Mouse (Mus musculus) liver, embryonic 16.5 days (tissue): ENCODE results near the gene Treml4. TPM values are rescaled to one million over a fixed set of nuclear protein-coding genes. Genes with fewer than 3 reads are reported as not detected.

ENCODE experiments used
- ATAC-seq: fragments of 200-750 bp; cut with Nextera tagmentation; 2 replicates; pipeline ENCODE4 v1.8.0; 2017; ENCODE audit warnings: low read depth, mild to moderate bottlenecking, moderate number of reproducible peaks, moderate library complexity
- H3K27ac ChIP-seq: fragments of 300-500 bp; sonication (generic); 2 replicates; pipeline ENCODE4 v1.5.1; 2014; ENCODE audit warnings: mild to moderate bottlenecking, low read length
- H3K27me3 ChIP-seq: fragments of 300-500 bp; sonication (generic); 2 replicates; pipeline ENCODE4 v1.6.1; 2014; ENCODE audit warnings: low read depth, low read length, mixed read lengths; ENCODE audit not compliant: control insufficient read depth, insufficient read depth
- H3K36me3 ChIP-seq: fragments of 300-500 bp; sonication (generic); 2 replicates; pipeline ENCODE4 v1.6.1; 2014; ENCODE audit warnings: mild to moderate bottlenecking; ENCODE audit not compliant: control insufficient read depth, insufficient read depth
- H3K4me1 ChIP-seq: fragments of 300-500 bp; sonication (generic); 2 replicates; pipeline ENCODE4 v1.6.1; 2014; ENCODE audit warnings: low read depth, low read length, mixed read lengths; ENCODE audit not compliant: control insufficient read depth
- H3K4me2 ChIP-seq: fragments of 300-500 bp; sonication (generic); 2 replicates; pipeline ENCODE4 v1.6.1; 2014; ENCODE audit warnings: low read depth, low read length, mixed read lengths
- H3K4me3 ChIP-seq: fragments of 300-500 bp; sonication (generic); 2 replicates; pipeline ENCODE4 v1.5.1; 2014; ENCODE audit warnings: low read depth, mild to moderate bottlenecking, low read length
- H3K9ac ChIP-seq: fragments of 300-500 bp; sonication (generic); 2 replicates; pipeline ENCODE4 v1.6.1; 2014; ENCODE audit warnings: low read depth, low read length
- H3K9me3 ChIP-seq: fragments of 300-500 bp; sonication (generic); replicated peaks from 2 replicates; pipeline ENCODE4 v1.6.1; 2016; ENCODE audit warnings: low read length; ENCODE audit not compliant: control insufficient read depth
- WGBS: fragments of 180-500 bp; shearing (Covaris S2); extraction: QIAGEN DNeasy Blood & Tissue Kit; methylation state at CpG from one replicate; pipeline ENCODE4 v1.1.7; 2014; ENCODE audit not compliant: insufficient replicate concordance; 5-methylcytosine and 5-hydroxymethylcytosine counted together
- polyA plus RNA-seq: library from polyadenylated mRNA; unstranded; fragments of >200 nt; fragmentation: Nextera tagmentation; extraction: Ambion mirVana; gene quantifications from 2 replicates; pipeline ENCODE4 v1.2.1, GENCODE M21; 2015

Treml4 gene
- polyA plus RNA-seq, 1 experiment from 2014 or later = 4.6 TPM

GRCm38 (mm10) chr17:48280943-48281738 lies 17.0 kb downstream of the Treml4 start:
- no peaks in the 10 kb centered on the region for H3K9me3 ChIP-seq
- H3K4me1 ChIP-seq = peaks cover 23% of the 10 kb centered on the region
- H3K27ac ChIP-seq = 0 out of 2 replicates have a peak overlapping the region, but pooled peaks have one; percentile 30
- H3K4me2 ChIP-seq = peak overlapping the region; percentile 66
- H3K4me3 ChIP-seq = peak overlapping the region; percentile 53
- 21% methylated on average over 18 of the region's 18 CpGs for WGBS
- no peaks in the 10 kb centered on the region for H3K27me3 ChIP-seq
- no peaks in the 10 kb centered on the region for H3K36me3 ChIP-seq
- H3K9ac ChIP-seq = peak overlapping the region; percentile 64
- ATAC-seq = peak; percentile 56; the same call in 1 of the 2 replicates

- Histone ChIP-seq H3K4me3 (peak overlapping the region; percentile 53), H3K27ac (0 out of 2 replicates have a peak overlapping the region, but pooled peaks have one; percentile 30), H3K36me3 (no peaks in the 10 kb centered on the region), H3K4me2 (peak overlapping the region; percentile 66), H3K27me3 (no peaks in the 10 kb centered on the region), H3K9ac (peak overlapping the region; percentile 64), H3K4me1 (peaks cover 23% of the 10 kb centered on the region), H3K9me3 (no peaks in the 10 kb centered on the region)
- 10% methylated on average over 3 of the region's 3 CpGs for WGBS
- ATAC-seq = peak; percentile 41; the same call in 1 of the 2 replicates
These were observed 17.6 kb downstream of the Treml4 start for GRCm38 (mm10) chr17:48281739-48282085.

- Histone ChIP-seq H3K4me3 (no peak overlapping the region), H3K9ac (no peak overlapping the region), H3K4me2 (no peak overlapping the region), H3K27ac (no peak overlapping the region), H3K4me1 (peaks cover 11% of the 10 kb centered on the region), H3K9me3 (no peaks in the 10 kb centered on the region), H3K27me3 (no peaks in the 10 kb centered on the region), H3K36me3 (no peaks in the 10 kb centered on the region)
- no peak for ATAC-seq
- 43% methylated on average over 1 of the region's 1 CpGs for WGBS
These were observed 22.7 kb downstream of the Treml4 start for GRCm38 (mm10) chr17:48286765-48287164.

DNA sequence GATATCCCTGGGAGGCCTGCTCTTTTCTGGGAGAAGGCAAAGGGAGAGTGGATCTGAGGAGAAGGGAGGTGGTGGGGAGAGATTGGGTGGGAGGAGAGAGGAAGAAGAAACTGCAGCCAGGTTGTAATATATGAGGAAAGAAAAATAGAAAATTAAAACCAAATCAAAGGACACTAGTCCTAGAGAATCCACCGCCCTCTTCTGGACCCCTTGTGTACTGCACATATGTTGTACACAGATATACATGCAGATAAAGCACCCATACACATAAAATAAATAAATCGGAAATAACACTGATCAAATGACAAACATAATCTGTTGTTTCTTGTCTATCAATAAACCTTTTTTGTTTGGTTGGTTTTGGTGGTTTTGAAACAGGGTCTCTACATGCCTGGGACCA lies 23.2 kb downstream of the Treml4 start:
- no peak overlapping the region for H3K4me3 ChIP-seq
- H3K4me2 ChIP-seq = no peak overlapping the region
- WGBS = 44% methylated on average over 2 of the region's 2 CpGs
- no peak for ATAC-seq
- H3K27ac ChIP-seq = no peak overlapping the region
- peaks cover 9% of the 10 kb centered on the region for H3K4me1 ChIP-seq
- no peak overlapping the region for H3K9ac ChIP-seq
- no peaks in the 10 kb centered on the region for H3K36me3 ChIP-seq
- no peaks in the 10 kb centered on the region for H3K27me3 ChIP-seq
- no peaks in the 10 kb centered on the region for H3K9me3 ChIP-seq

GRCm38 (mm10) chr17:48293500-48294194 lies 29.6 kb downstream of the Treml4 start:
- no peaks in the 10 kb centered on the region for H3K27me3 ChIP-seq
- no peak overlapping the region for H3K4me2 ChIP-seq
- no peak overlapping the region for H3K27ac ChIP-seq
- no peak for ATAC-seq
- 46% methylated on average over 5 of the region's 5 CpGs for WGBS
- no peak overlapping the region for H3K4me3 ChIP-seq
- H3K36me3 ChIP-seq = no peaks in the 10 kb centered on the region
- H3K9ac ChIP-seq = no peak overlapping the region
- peaks cover 6% of the 10 kb centered on the region for H3K4me1 ChIP-seq
- H3K9me3 ChIP-seq = no peaks in the 10 kb centered on the region

DNA sequence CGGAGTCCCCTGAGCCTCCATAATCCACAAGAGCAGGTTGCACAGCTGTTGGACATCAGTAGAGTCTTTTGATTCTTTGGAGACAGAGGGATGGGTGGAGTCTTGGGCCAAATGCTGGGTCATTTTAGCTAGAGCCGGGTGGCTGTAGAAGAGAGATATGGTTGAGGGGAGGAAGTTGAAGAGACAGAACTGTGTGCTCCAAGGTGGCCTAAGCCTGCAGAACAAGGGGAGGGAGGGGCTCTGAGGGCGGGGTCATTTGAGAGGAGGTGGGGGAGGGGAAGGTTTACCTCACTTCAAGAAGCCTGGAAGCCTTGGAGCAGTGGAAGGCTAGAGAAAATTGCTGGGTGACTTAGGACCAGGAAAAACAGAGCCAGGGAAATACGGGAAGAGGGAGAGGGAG lies 35.1 kb downstream of the Treml4 start, which contains the start of gene Treml2:
Treml2 (plus strand) TSS at position 296 of the 400 bp plus-strand sequence.
- peaks cover 34% of the 10 kb centered on the region for H3K4me1 ChIP-seq
- no peaks in the 10 kb centered on the region for H3K27me3 ChIP-seq
- H3K36me3 ChIP-seq = no peaks in the 10 kb centered on the region; the same call in 1 of the 2 replicates
- H3K4me2 ChIP-seq = peak within 1 kb of the TSS; percentile 73
- ATAC-seq = peak; percentile 84
- H3K4me3 ChIP-seq = peak within 1 kb of the TSS; percentile 67
- no peaks in the 10 kb centered on the region for H3K9me3 ChIP-seq
- H3K9ac ChIP-seq = peak within 1 kb of the TSS; percentile 70
- 5% methylated on average over 3 of the region's 4 CpGs for WGBS
- peak within 1 kb of the TSS; percentile 90 for H3K27ac ChIP-seq

- Histone ChIP-seq H3K9me3 (no peaks in the 10 kb centered on the region), H3K4me3 (peak overlapping the region; percentile 67), H3K9ac (peak overlapping the region; percentile 70), H3K27ac (peak overlapping the region; percentile 90), H3K4me2 (peak overlapping the region; percentile 73), H3K27me3 (no peaks in the 10 kb centered on the region), H3K4me1 (peaks cover 34% of the 10 kb centered on the region), H3K36me3 (no peaks in the 10 kb centered on the region; the same call in 1 of the 2 replicates)
- ATAC-seq = no peak
- 8% methylated on average over 7 of the region's 7 CpGs for WGBS
These were observed 35.7 kb downstream of the Treml4 start for GRCm38 (mm10) chr17:48299756-48300155.

DNA sequence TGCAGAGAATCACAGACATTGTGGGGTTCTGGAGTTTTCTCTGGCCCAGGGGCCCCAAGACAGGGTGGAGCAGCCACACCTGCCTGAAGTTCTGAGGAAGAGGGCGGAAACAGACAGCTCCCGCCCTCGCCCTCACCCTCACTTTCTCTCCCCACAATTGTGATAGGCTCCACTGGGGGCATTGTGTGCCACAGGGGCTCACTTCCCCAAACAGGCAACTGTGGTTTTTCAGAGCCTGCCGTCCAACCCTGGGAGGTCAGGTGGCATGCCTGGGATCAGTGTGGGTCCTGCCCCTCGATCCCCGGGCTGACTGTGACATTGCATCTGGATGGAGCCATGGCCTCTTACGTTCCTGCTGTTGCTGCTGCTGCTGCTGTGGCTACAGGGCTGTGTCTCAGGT lies 36.1 kb downstream of the Treml4 start:
- 10% methylated on average over 7 of the region's 7 CpGs for WGBS
- Histone ChIP-seq H3K27ac (peak overlapping the region; percentile 90), H3K4me1 (peaks cover 34% of the 10 kb centered on the region), H3K4me3 (peak overlapping the region; percentile 67), H3K9me3 (no peaks in the 10 kb centered on the region), H3K4me2 (peak overlapping the region; percentile 73), H3K27me3 (no peaks in the 10 kb centered on the region), H3K9ac (peak overlapping the region; percentile 70), H3K36me3 (no peaks in the 10 kb centered on the region; the same call in 1 of the 2 replicates)
- peak; percentile 74 for ATAC-seq
